Mouse (Mus musculus) pancreas, adult 10 weeks (tissue): ENCODE measurements around the gene Akt1. TPM values are rescaled to one million over a fixed set of nuclear protein-coding genes. Genes with fewer than 3 reads are reported as not detected.

ENCODE experiments used
- polyA plus RNA-seq: library from polyadenylated mRNA; stranded (reverse); fragments of 350-450 nt; fragmentation: Illumina TruSeq; extraction: RNeasy Lipid Tissue Mini Kit (QIAGEN cat#74804); gene quantifications from one replicate; pipeline ENCODE4 v1.2.3, GENCODE M21; 2015; ENCODE audit warnings: low read depth, low replicate concordance; ENCODE audit not compliant: insufficient read depth

Akt1 gene
- polyA plus RNA-seq = 35.9 TPM

DNA sequence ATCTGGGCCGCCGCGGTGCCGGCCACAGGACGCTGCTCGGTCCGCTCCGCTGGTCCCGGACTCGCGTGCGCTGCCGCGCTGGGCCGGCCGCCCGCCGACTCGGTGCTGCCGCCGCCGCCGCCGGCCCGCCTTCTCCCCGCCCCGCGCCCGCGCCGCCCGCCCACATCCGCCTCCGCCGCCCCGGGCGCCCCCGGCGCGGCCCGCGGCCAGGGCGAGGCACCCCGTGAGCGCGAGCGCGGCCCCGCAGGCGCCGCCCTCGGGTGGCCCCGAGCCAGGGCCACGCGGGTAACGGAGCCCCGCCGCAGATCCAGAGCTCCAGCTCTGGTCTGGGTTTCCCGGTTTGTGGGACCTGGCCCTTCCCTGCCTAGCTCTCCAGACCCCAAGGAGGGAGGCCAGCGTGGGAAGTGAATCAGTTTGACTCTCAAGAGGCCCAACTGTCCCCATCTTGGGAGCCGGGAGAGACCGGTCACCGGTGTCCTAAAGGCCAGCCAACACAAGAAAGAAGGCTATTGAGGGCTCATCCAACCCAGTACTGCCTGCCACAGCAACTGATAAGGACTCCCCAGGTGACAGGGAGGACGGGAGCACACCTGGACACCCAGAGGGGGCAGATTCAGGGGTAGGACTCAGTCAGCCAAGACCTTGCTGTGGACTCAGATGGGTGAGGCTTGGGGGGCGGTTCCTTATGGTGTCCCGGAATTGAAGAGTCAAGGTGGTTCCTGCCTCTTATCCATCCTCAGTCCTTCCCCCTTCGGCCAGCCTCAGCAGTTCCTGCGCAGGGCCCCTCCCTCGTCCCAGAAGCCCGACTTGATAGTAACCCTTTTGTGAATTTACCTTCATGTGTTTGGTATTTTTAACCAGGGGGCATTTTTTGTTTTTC is at the start of gene Akt1:
Gene Akt1 (minus strand): TSS at position 753 of the 880 bp plus-strand sequence.

GRCm38 (mm10) chr12:112720216-112720615 is 45.5 kb upstream of the Akt1 start, which contains the start of gene Cep170b:
TSS of gene Cep170b (plus strand) at chr12:112720455.

GRCm38 (mm10) chr12:112678555-112679026 is 3.9 kb upstream of the Akt1 start, which contains the start of gene Zbtb42:
TSS of gene Zbtb42 (plus strand) at chr12:112678828.

GRCm38 (mm10) chr12:112644180-112644854 is 30.4 kb downstream of the Akt1 start, which contains the start of gene Siva1:
TSS of gene Siva1 (plus strand) at chr12:112644679.

DNA sequence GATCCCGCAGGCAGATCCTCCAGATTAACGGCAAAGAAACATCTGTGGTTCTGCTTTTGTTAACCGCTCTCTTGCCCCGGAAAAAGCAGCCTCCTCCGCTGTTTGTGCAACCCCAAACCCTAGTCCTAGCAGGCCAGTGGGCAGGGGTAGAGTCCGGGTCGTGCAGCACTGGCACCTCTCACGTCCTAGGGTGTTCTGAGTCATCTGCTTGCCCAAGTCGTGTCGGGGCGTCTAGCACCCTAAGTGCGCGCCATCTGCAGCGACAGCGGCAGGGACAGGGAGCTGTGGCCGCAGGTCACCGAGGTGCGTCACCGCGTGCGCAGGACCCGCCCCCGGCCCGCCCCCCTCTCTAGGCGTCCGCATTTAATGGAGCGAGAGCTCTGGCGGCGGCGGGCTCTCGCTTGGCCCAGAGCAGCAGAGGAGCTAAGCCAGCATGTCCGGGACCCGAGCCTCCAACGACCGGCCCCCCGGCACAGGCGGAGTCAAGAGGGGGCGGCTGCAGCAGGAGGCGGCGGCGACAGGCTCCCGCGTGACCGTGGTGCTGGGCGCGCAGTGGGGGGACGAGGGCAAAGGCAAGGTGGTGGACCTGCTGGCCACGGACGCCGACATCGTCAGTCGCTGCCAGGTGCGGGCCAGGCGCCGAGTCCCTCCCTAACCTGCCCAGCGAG is 54.9 kb downstream of the Akt1 start, which contains the start of gene Adssl1:
Gene Adssl1 (plus strand): TSS at position 360 of the 668 bp plus-strand sequence.

Other genes starting within 250 kb of the Akt1 start
- 1.3 TPM for gene A530016L24Rik, start 185.4 kb downstream of the Akt1 start, polyA plus RNA-seq
- not detected for gene Tmem179, start 158.1 kb downstream of the Akt1 start, polyA plus RNA-seq
- gene Inf2, start 86.1 kb downstream of the Akt1 start, polyA plus RNA-seq = 5.4 TPM
- 1.4 TPM for gene Adssl1, start 54.8 kb downstream of the Akt1 start, polyA plus RNA-seq
- gene Siva1, start 30.2 kb downstream of the Akt1 start, polyA plus RNA-seq = 14.2 TPM
- gene Zbtb42, start 3.9 kb upstream of the Akt1 start, polyA plus RNA-seq = 5.6 TPM
- 11.7 TPM for gene Cep170b, start 45.6 kb upstream of the Akt1 start, polyA plus RNA-seq
- 5.7 TPM for gene Pld4, start 85.8 kb upstream of the Akt1 start, polyA plus RNA-seq
- gene Ahnak2, start 127.8 kb upstream of the Akt1 start, polyA plus RNA-seq = 6.0 TPM
- gene Clba1, start 134.1 kb upstream of the Akt1 start, polyA plus RNA-seq = 1.8 TPM
- gene Cdca4, start 154.5 kb upstream of the Akt1 start, polyA plus RNA-seq = 3.2 TPM
- not detected for gene Gpr132, start 193.3 kb upstream of the Akt1 start, polyA plus RNA-seq